Mouse (Mus musculus): ENCODE data around the gene Ddah1. TPM values are rescaled to one million over a fixed set of nuclear protein-coding genes. Genes with fewer than 3 reads are reported as not detected.

Ddah1 gene
- polyA plus RNA-seq, 1 experiment from 2014 or later, result 135 TPM

- no peak for ATAC-seq (replicated peaks)
- 86% methylated on average over 4 of the region's 4 CpGs for WGBS
- H3K4me1 ChIP-seq, result peaks cover 26% of the 10 kb centered on the region
- H3K4me3 ChIP-seq, result no peak overlapping the region
- H3K9ac ChIP-seq, result no peak overlapping the region
- H3K9me3 ChIP-seq, result no peaks in the 10 kb centered on the region
- H3K27ac ChIP-seq, result no peak overlapping the region
- no peaks in the 10 kb centered on the region; the same call in 1 of the 2 replicates for H3K27me3 ChIP-seq (replicated peaks)
- H3K36me3 ChIP-seq (replicated peaks), result no peaks in the 10 kb centered on the region
- H3K4me2 ChIP-seq, result no peak overlapping the region
Measured at GRCm38 (mm10) chr3:145823661-145824060, 65.2 kb downstream of the Ddah1 start.

- peak; percentile 78 for ATAC-seq (replicated peaks)
- no peaks in the 10 kb centered on the region for H3K9me3 ChIP-seq
- H3K27me3 ChIP-seq (replicated peaks), result no peaks in the 10 kb centered on the region; the same call in 1 of the 2 replicates
- no peak overlapping the region for H3K4me3 ChIP-seq
- H3K36me3 ChIP-seq (replicated peaks), result no peaks in the 10 kb centered on the region
- H3K27ac ChIP-seq, result no peak overlapping the region
- H3K9ac ChIP-seq, result no peak overlapping the region
- peaks cover 26% of the 10 kb centered on the region for H3K4me1 ChIP-seq
- WGBS, result 11% methylated on average over 11 of the region's 11 CpGs
- peak overlapping the region; percentile 19; the same call in 1 of the 2 replicates for H3K4me2 ChIP-seq
Measured at GRCm38 (mm10) chr3:145825416-145826055, 67.1 kb downstream of the Ddah1 start.

- no peak overlapping the region for H3K4me3 ChIP-seq
- no peaks in the 10 kb centered on the region; the same call in 1 of the 2 replicates for H3K27me3 ChIP-seq (replicated peaks)
- no peak for ATAC-seq (replicated peaks)
- H3K9me3 ChIP-seq, result no peaks in the 10 kb centered on the region
- H3K36me3 ChIP-seq (replicated peaks), result no peaks in the 10 kb centered on the region
- no peak overlapping the region for H3K27ac ChIP-seq
- H3K9ac ChIP-seq, result no peak overlapping the region
- 32% methylated on average over 18 of the region's 18 CpGs for WGBS
- peaks cover 26% of the 10 kb centered on the region for H3K4me1 ChIP-seq
- H3K4me2 ChIP-seq, result peak overlapping the region; percentile 11
Measured at GRCm38 (mm10) chr3:145827191-145828045, 68.9 kb downstream of the Ddah1 start.

GRCm38 (mm10) chr3:145828906-145829305 lies 70.4 kb downstream of the Ddah1 start:
- H3K27me3 ChIP-seq (replicated peaks), result no peaks in the 10 kb centered on the region
- H3K9ac ChIP-seq, result no peak overlapping the region
- H3K4me2 ChIP-seq, result no peak overlapping the region
- H3K27ac ChIP-seq, result no peak overlapping the region
- ATAC-seq (replicated peaks), result no peak
- no peak overlapping the region for H3K4me3 ChIP-seq
- WGBS, result 57% methylated on average over 5 of the region's 5 CpGs
- H3K36me3 ChIP-seq (replicated peaks), result no peaks in the 10 kb centered on the region
- H3K9me3 ChIP-seq, result no peaks in the 10 kb centered on the region
- peaks cover 26% of the 10 kb centered on the region for H3K4me1 ChIP-seq

GRCm38 (mm10) chr3:145833948-145834538 lies 75.6 kb downstream of the Ddah1 start:
- Histone ChIP-seq H3K27ac (no peak overlapping the region), H3K36me3 (replicated peaks) (no peaks in the 10 kb centered on the region), H3K27me3 (replicated peaks) (no peaks in the 10 kb centered on the region), H3K9ac (no peak overlapping the region), H3K4me2 (no peak overlapping the region), H3K4me1 (no peaks in the 10 kb centered on the region), H3K9me3 (no peaks in the 10 kb centered on the region), H3K4me3 (no peak overlapping the region)
- no peak for ATAC-seq (replicated peaks)
- WGBS, result 67% methylated on average over 8 of the region's 8 CpGs

GRCm38 (mm10) chr3:145838281-145838680 lies 79.8 kb downstream of the Ddah1 start:
- Histone ChIP-seq H3K27me3 (replicated peaks) (no peaks in the 10 kb centered on the region), H3K9ac (no peak overlapping the region), H3K36me3 (replicated peaks) (no peaks in the 10 kb centered on the region), H3K4me2 (no peak overlapping the region), H3K27ac (no peak overlapping the region), H3K9me3 (no peaks in the 10 kb centered on the region), H3K4me3 (no peak overlapping the region), H3K4me1 (no peaks in the 10 kb centered on the region)
- no peak for ATAC-seq (replicated peaks)

- Histone ChIP-seq H3K36me3 (replicated peaks) (no peaks in the 10 kb centered on the region), H3K27ac (no peak overlapping the region), H3K27me3 (replicated peaks) (no peaks in the 10 kb centered on the region), H3K4me3 (no peak overlapping the region), H3K4me1 (no peaks in the 10 kb centered on the region), H3K4me2 (no peak overlapping the region), H3K9me3 (no peaks in the 10 kb centered on the region), H3K9ac (no peak overlapping the region)
- ATAC-seq (replicated peaks), result no peak
- 88% methylated on average over 12 of the region's 12 CpGs for WGBS
Measured at GRCm38 (mm10) chr3:145841961-145842710, 83.7 kb downstream of the Ddah1 start.

GRCm38 (mm10) chr3:145843836-145844235 lies 85.4 kb downstream of the Ddah1 start:
- H3K27me3 ChIP-seq (replicated peaks), result no peaks in the 10 kb centered on the region
- no peaks in the 10 kb centered on the region for H3K36me3 ChIP-seq (replicated peaks)
- no peaks in the 10 kb centered on the region for H3K4me1 ChIP-seq
- no peak overlapping the region for H3K27ac ChIP-seq
- H3K9ac ChIP-seq, result no peak overlapping the region
- ATAC-seq (replicated peaks), result no peak
- 93% methylated on average over 3 of the region's 3 CpGs for WGBS
- H3K4me2 ChIP-seq, result no peak overlapping the region
- no peak overlapping the region for H3K4me3 ChIP-seq
- H3K9me3 ChIP-seq, result no peaks in the 10 kb centered on the region

- Histone ChIP-seq H3K4me1 (no peaks in the 10 kb centered on the region), H3K36me3 (replicated peaks) (no peaks in the 10 kb centered on the region), H3K4me3 (no peak overlapping the region), H3K9ac (no peak overlapping the region), H3K9me3 (no peaks in the 10 kb centered on the region), H3K27ac (no peak overlapping the region), H3K4me2 (no peak overlapping the region), H3K27me3 (replicated peaks) (no peaks in the 10 kb centered on the region)
- 93% methylated on average over 3 of the region's 3 CpGs for WGBS
- ATAC-seq (replicated peaks), result no peak
Measured at GRCm38 (mm10) chr3:145844891-145845290, 86.4 kb downstream of the Ddah1 start.

GRCm38 (mm10) chr3:145846255-145846654 lies 87.8 kb downstream of the Ddah1 start:
- Histone ChIP-seq H3K9me3 (no peaks in the 10 kb centered on the region), H3K4me2 (no peak overlapping the region), H3K4me3 (no peak overlapping the region), H3K4me1 (no peaks in the 10 kb centered on the region), H3K27me3 (replicated peaks) (no peaks in the 10 kb centered on the region), H3K36me3 (replicated peaks) (no peaks in the 10 kb centered on the region), H3K9ac (no peak overlapping the region), H3K27ac (no peak overlapping the region)
- WGBS, result 63% methylated on average over 2 of the region's 2 CpGs
- no peak for ATAC-seq (replicated peaks)

- 63% methylated on average over 5 of the region's 5 CpGs for WGBS
- Histone ChIP-seq H3K27me3 (replicated peaks) (no peaks in the 10 kb centered on the region), H3K36me3 (replicated peaks) (no peaks in the 10 kb centered on the region), H3K9me3 (no peaks in the 10 kb centered on the region), H3K4me3 (no peak overlapping the region), H3K4me2 (no peak overlapping the region), H3K27ac (no peak overlapping the region), H3K9ac (no peak overlapping the region), H3K4me1 (0 out of 2 replicates have a peak, but pooled peaks cover 4% of the 10 kb centered on the region)
- no peak for ATAC-seq (replicated peaks)
Measured at GRCm38 (mm10) chr3:145852041-145852440, 93.6 kb downstream of the Ddah1 start.

- Histone ChIP-seq H3K9ac (no peak overlapping the region), H3K27ac (no peak overlapping the region)
- WGBS, result 92% methylated on average over 4 of the region's 4 CpGs
Measured at GRCm38 (mm10) chr3:145852800-145853199, 94.3 kb downstream of the Ddah1 start.

More at GRCm38 (mm10) chr3:145852800-145853199, 94.3 kb downstream of the Ddah1 start:
- Histone ChIP-seq H3K27me3 (replicated peaks) (no peaks in the 10 kb centered on the region), H3K9me3 (no peaks in the 10 kb centered on the region), H3K4me3 (no peak overlapping the region), H3K36me3 (replicated peaks) (no peaks in the 10 kb centered on the region), H3K4me2 (no peak overlapping the region), H3K4me1 (0 out of 2 replicates have a peak, but pooled peaks cover 4% of the 10 kb centered on the region)
- ATAC-seq (replicated peaks), result no peak
